Mouse (Mus musculus): ENCODE results near the gene Plek. TPM values are rescaled to one million over a fixed set of nuclear protein-coding genes. Genes with fewer than 3 reads are reported as not detected.

Plek gene
- polyA plus RNA-seq, 1 experiment from 2014 or later: 10.6 TPM

GRCm38 (mm10) chr11:16956115-16956862, 95.9 kb downstream of the Plek start:
- H3K9me3 ChIP-seq: no peaks in the 10 kb centered on the region
- no peak overlapping the region for H3K4me3 ChIP-seq
- no peaks in the 10 kb centered on the region for H3K36me3 ChIP-seq
- H3K27me3 ChIP-seq (ENCODE audit: insufficient read depth, poor library complexity, severe bottlenecking): no peaks in the 10 kb centered on the region
- H3K4me1 ChIP-seq: peaks cover 9% of the 10 kb centered on the region
- DNase-seq (ENCODE audit: low spot score): no peak
- no peak overlapping the region for H3K27ac ChIP-seq
- 85% methylated on average over 6 of the region's 6 CpGs for WGBS

GRCm38 (mm10) chr11:16951761-16952010, 100.5 kb downstream of the Plek start:
- 5% methylated on average over 9 of the region's 9 CpGs for WGBS
- Histone ChIP-seq H3K9me3 (no peaks in the 10 kb centered on the region), H3K36me3 (no peaks in the 10 kb centered on the region), H3K27me3 (ENCODE audit: insufficient read depth, poor library complexity, severe bottlenecking) (no peaks in the 10 kb centered on the region), H3K4me1 (peaks cover 14% of the 10 kb centered on the region), H3K4me3 (peak overlapping the region; percentile 74), H3K27ac (peak overlapping the region; percentile 88)
- no peak for DNase-seq (ENCODE audit: low spot score)

GRCm38 (mm10) chr11:16950976-16951760, 101.0 kb downstream of the Plek start, which contains the start of gene Fbxo48:
TSS of gene Fbxo48 (plus strand) at chr11:16951375.
- under 1% methylated on average over 38 of the region's 38 CpGs for WGBS
- no peaks in the 10 kb centered on the region for H3K36me3 ChIP-seq
- peak; percentile 99 for DNase-seq (ENCODE audit: low spot score)

GRCm38 (mm10) chr11:16950226-16950975, 101.8 kb downstream of the Plek start:
- WGBS: 46% methylated on average over 13 of the region's 13 CpGs
- Histone ChIP-seq H3K9me3 (no peaks in the 10 kb centered on the region), H3K27ac (peak overlapping the region; percentile 88), H3K36me3 (no peaks in the 10 kb centered on the region), H3K4me1 (peaks cover 14% of the 10 kb centered on the region), H3K27me3 (ENCODE audit: insufficient read depth, poor library complexity, severe bottlenecking) (no peaks in the 10 kb centered on the region), H3K4me3 (peak overlapping the region; percentile 74)
- DNase-seq (ENCODE audit: low spot score): no peak

More at GRCm38 (mm10) chr11:16950976-16951760, 101.0 kb downstream of the Plek start, which contains the start of gene Fbxo48:
- Histone ChIP-seq H3K4me3 (peak within 1 kb of the TSS; percentile 74), H3K27me3 (ENCODE audit: insufficient read depth, poor library complexity, severe bottlenecking) (no peaks in the 10 kb centered on the region), H3K27ac (peak within 1 kb of the TSS; percentile 88), H3K9me3 (no peaks in the 10 kb centered on the region), H3K4me1 (peaks cover 14% of the 10 kb centered on the region)

- DNase-seq (ENCODE audit: low spot score): no peak
- H3K36me3 ChIP-seq: no peaks in the 10 kb centered on the region
- WGBS: 20% methylated on average over 1 of the region's 1 CpGs
Observed at GRCm38 (mm10) chr11:16948756-16949155, 103.4 kb downstream of the Plek start.

GRCm38 (mm10) chr11:16943016-16943415, 109.2 kb downstream of the Plek start:
- Histone ChIP-seq H3K9me3 (no peaks in the 10 kb centered on the region), H3K27me3 (ENCODE audit: insufficient read depth, poor library complexity, severe bottlenecking) (no peaks in the 10 kb centered on the region), H3K4me1 (no peaks in the 10 kb centered on the region), H3K27ac (no peak overlapping the region), H3K36me3 (no peaks in the 10 kb centered on the region), H3K4me3 (no peak overlapping the region)
- WGBS: 81% methylated on average over 4 of the region's 4 CpGs
- no peak for DNase-seq (ENCODE audit: low spot score)

More at GRCm38 (mm10) chr11:16948756-16949155, 103.4 kb downstream of the Plek start:
- Histone ChIP-seq H3K4me1 (peaks cover 14% of the 10 kb centered on the region), H3K27ac (no peak overlapping the region), H3K4me3 (no peak overlapping the region), H3K9me3 (no peaks in the 10 kb centered on the region), H3K27me3 (ENCODE audit: insufficient read depth, poor library complexity, severe bottlenecking) (no peaks in the 10 kb centered on the region)

- no peaks in the 10 kb centered on the region for H3K27me3 ChIP-seq (ENCODE audit: insufficient read depth, poor library complexity, severe bottlenecking)
- WGBS: 74% methylated on average over 4 of the region's 4 CpGs
- no peak overlapping the region for H3K27ac ChIP-seq
- no peak overlapping the region for H3K4me3 ChIP-seq
- no peaks in the 10 kb centered on the region for H3K4me1 ChIP-seq
- no peaks in the 10 kb centered on the region for H3K9me3 ChIP-seq
- DNase-seq (ENCODE audit: low spot score): no peak
- H3K36me3 ChIP-seq: no peaks in the 10 kb centered on the region
Observed at GRCm38 (mm10) chr11:16941973-16942452, 110.2 kb downstream of the Plek start.

GRCm38 (mm10) chr11:16941103-16941793, 110.9 kb downstream of the Plek start:
- no peak overlapping the region for H3K27ac ChIP-seq
- no peak for DNase-seq (ENCODE audit: low spot score)
- H3K4me3 ChIP-seq: no peak overlapping the region
- H3K4me1 ChIP-seq: no peaks in the 10 kb centered on the region
- H3K9me3 ChIP-seq: no peaks in the 10 kb centered on the region
- H3K27me3 ChIP-seq (ENCODE audit: insufficient read depth, poor library complexity, severe bottlenecking): no peaks in the 10 kb centered on the region
- H3K36me3 ChIP-seq: no peaks in the 10 kb centered on the region
- 71% methylated on average over 4 of the region's 4 CpGs for WGBS

- DNase-seq (ENCODE audit: low spot score): no peak
- WGBS: 69% methylated on average over 6 of the region's 6 CpGs
- H3K36me3 ChIP-seq: no peaks in the 10 kb centered on the region
- H3K4me3 ChIP-seq: no peak overlapping the region
- H3K27me3 ChIP-seq (ENCODE audit: insufficient read depth, poor library complexity, severe bottlenecking): no peaks in the 10 kb centered on the region
- no peak overlapping the region for H3K27ac ChIP-seq
- no peaks in the 10 kb centered on the region for H3K4me1 ChIP-seq
- no peaks in the 10 kb centered on the region for H3K9me3 ChIP-seq
Observed at GRCm38 (mm10) chr11:16935577-16936236, 116.5 kb downstream of the Plek start.

GRCm38 (mm10) chr11:16932159-16932558, 120.0 kb downstream of the Plek start:
- H3K4me1 ChIP-seq: no peaks in the 10 kb centered on the region
- no peaks in the 10 kb centered on the region for H3K9me3 ChIP-seq
- H3K4me3 ChIP-seq: no peak overlapping the region
- no peak overlapping the region for H3K27ac ChIP-seq
- WGBS: 83% methylated on average over 3 of the region's 3 CpGs
- H3K36me3 ChIP-seq: no peaks in the 10 kb centered on the region
- no peaks in the 10 kb centered on the region for H3K27me3 ChIP-seq (ENCODE audit: insufficient read depth, poor library complexity, severe bottlenecking)
- no peak for DNase-seq (ENCODE audit: low spot score)
